Mouse (Mus musculus): ENCODE data around the gene Gm10842. TPM values are rescaled to one million over a fixed set of nuclear protein-coding genes. Genes with fewer than 3 reads are reported as not detected.

The Gm10842 gene
- polyA plus RNA-seq, 1 experiment from 2014 or later, result not detected

- no peaks in the 10 kb centered on the region for H3K9me3 ChIP-seq
- WGBS, result 93% methylated on average over 3 of the region's 3 CpGs
- H3K27ac ChIP-seq, result no peak overlapping the region
- peaks cover 20% of the 10 kb centered on the region for H3K4me1 ChIP-seq (replicated peaks)
- H3K27me3 ChIP-seq (ENCODE audit: insufficient read depth, poor library complexity, severe bottlenecking), result no peaks in the 10 kb centered on the region
- DNase-seq (ENCODE audit: low spot score), result no peak
- H3K36me3 ChIP-seq, result peaks cover 47% of the 10 kb centered on the region
- H3K4me3 ChIP-seq, result no peak overlapping the region
Observed at GRCm38 (mm10) chr11:105184678-105185077, 38.0 kb downstream of the Gm10842 start.

GRCm38 (mm10) chr11:105192186-105192585 is 45.5 kb downstream of the Gm10842 start:
- H3K27me3 ChIP-seq (ENCODE audit: insufficient read depth, poor library complexity, severe bottlenecking), result no peaks in the 10 kb centered on the region
- no peak overlapping the region for H3K27ac ChIP-seq
- no peak for DNase-seq (ENCODE audit: low spot score)
- H3K4me1 ChIP-seq (replicated peaks), result no peaks in the 10 kb centered on the region
- WGBS, result 94% methylated on average over 3 of the region's 3 CpGs
- peaks cover 45% of the 10 kb centered on the region for H3K36me3 ChIP-seq
- H3K4me3 ChIP-seq, result no peak overlapping the region
- H3K9me3 ChIP-seq, result no peaks in the 10 kb centered on the region

Other genes starting within 250 kb of the Gm10842 start
- gene Efcab3, start 83.3 kb upstream of the Gm10842 start, polyA plus RNA-seq (2016; fragmentation: Nextera tagmentation; extraction: Ambion mirVana), result not detected in 2 replicates
- gene Mettl2, start 20.5 kb upstream of the Gm10842 start, polyA plus RNA-seq (2016; fragmentation: Nextera tagmentation; extraction: Ambion mirVana), result 43.2 and 50.5 TPM in 2 replicates
- gene Tlk2, start 31.9 kb downstream of the Gm10842 start, polyA plus RNA-seq (2016; fragmentation: Nextera tagmentation; extraction: Ambion mirVana), result 18.7 and 21.9 TPM in 2 replicates
- 19.7 and 19.8 TPM in 2 replicates for gene Mrc2, start 145.8 kb downstream of the Gm10842 start, polyA plus RNA-seq (2016; fragmentation: Nextera tagmentation; extraction: Ambion mirVana)